ENCODE assay signal across 29 mouse cellular contexts in the genomic region with DNA sequence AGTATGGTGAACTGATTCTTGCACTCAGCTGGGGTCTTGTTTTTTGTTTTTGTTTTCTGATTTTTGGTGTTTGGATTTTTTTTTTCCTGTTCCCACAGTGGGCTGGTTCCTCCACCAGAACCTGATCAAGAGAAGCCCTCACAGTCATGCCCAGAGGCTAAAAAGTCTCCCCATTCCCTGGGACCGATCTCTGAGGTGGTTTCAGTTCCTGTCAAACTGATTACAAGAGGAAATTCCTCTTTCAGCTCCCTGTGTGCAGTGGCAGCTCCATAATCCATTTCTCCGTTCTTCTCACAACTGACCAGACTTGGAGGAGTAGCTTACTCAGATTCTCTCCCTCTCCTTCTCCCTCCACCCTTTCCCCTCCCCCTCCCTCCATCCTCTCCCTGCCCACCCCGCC. TPM values are rescaled to one million over a fixed set of nuclear protein-coding genes. Genes with fewer than 3 reads are reported as not detected.
"Had no signal": no experiment of that assay in that cellular context is flagged by ENCODE, and none has a peak within 500 bp of the region (broad histone marks: within the 10 kb centered on the region; RNA-seq: fewer than 3 reads in every experiment).

No protein-coding gene starts in this region.

- H3K27me3 ChIP-seq: heart, embryonic 12.5 days; hindbrain, embryonic 12.5 days; intestine, embryonic 15.5 days; limb, embryonic 12.5 days; liver, embryonic 13.5 days had no signal

- DNase-seq: gastrocnemius, postnatal 14 days; gastrocnemius, postnatal 36 days; heart, adult 18-20 months; heart, postnatal 10 days; heart, postnatal 4 days; kidney, adult 18-20 months; kidney, adult 8-10 months; kidney, postnatal 10 days; kidney, postnatal 25 days; layer of hippocampus, adult 9-11 months; layer of hippocampus, postnatal 36 days; liver; liver, embryonic 13.5 days had no signal

- H3K36me3 ChIP-seq: heart, embryonic 10.5 days; heart, embryonic 12.5 days; hindbrain, embryonic 10.5 days; hindbrain, embryonic 12.5 days; intestine, embryonic 15.5 days; limb, embryonic 10.5 days; limb, embryonic 12.5 days; liver, embryonic 13.5 days had no signal

- H3K9me3 ChIP-seq: heart, embryonic 10.5 days; heart, embryonic 12.5 days; hindbrain, embryonic 10.5 days; hindbrain, embryonic 12.5 days; intestine, embryonic 15.5 days; limb, embryonic 10.5 days; limb, embryonic 12.5 days; liver, embryonic 13.5 days had no signal

- H3K4me1 ChIP-seq: heart, embryonic 12.5 days; hindbrain, embryonic 12.5 days; intestine, embryonic 15.5 days; limb, embryonic 10.5 days; limb, embryonic 12.5 days; liver, embryonic 13.5 days had no signal

- H3K9ac ChIP-seq: heart, embryonic 12.5 days; hindbrain, embryonic 12.5 days; hindbrain, embryonic 14.5 days; intestine, embryonic 15.5 days; limb, embryonic 12.5 days; liver, embryonic 13.5 days had no signal

- H3K27ac ChIP-seq: heart, embryonic 10.5 days; hindbrain, embryonic 10.5 days; hindbrain, embryonic 12.5 days; hindbrain, embryonic 14.5 days; intestine, embryonic 15.5 days; limb, embryonic 10.5 days; limb, embryonic 12.5 days; liver, embryonic 13.5 days had no signal

- H3K4me3 ChIP-seq: heart, embryonic 10.5 days; heart, embryonic 12.5 days; hindbrain, embryonic 10.5 days; hindbrain, embryonic 12.5 days; intestine, embryonic 15.5 days; limb, embryonic 10.5 days; limb, embryonic 12.5 days; liver, embryonic 13.5 days had no signal

- ATAC-seq: hindbrain, embryonic 16.5 days; inflammation-experienced regulatory T-cells, adult 6 months; intestine, embryonic 15.5 days; intestine, postnatal 0 days had no signal

- H3K4me2 ChIP-seq: heart, embryonic 12.5 days; hindbrain, embryonic 12.5 days; hindbrain, embryonic 14.5 days; intestine, embryonic 15.5 days; limb, embryonic 12.5 days; liver, embryonic 11.5 days; liver, embryonic 13.5 days had no signal

RNA-seq across cellular contexts. Expression of gene Gpr162, which starts 10.6 kb away (rescaled TPM):
- total RNA-seq: gastrocnemius, adult 8-10 months had no signal

RNA-seq across cellular contexts. Expression of gene Cd4, which starts 13.7 kb away (rescaled TPM):
- polyA plus RNA-seq: heart, embryonic 12.5 days; hindbrain, embryonic 10.5 days; kidney, embryonic 14.5 days; limb, embryonic 10.5 days; liver, embryonic 11.5 days; liver, embryonic 13.5 days had no signal

RNA-seq across cellular contexts. Expression of gene Gnb3, which starts 34.3 kb away (rescaled TPM):
- total RNA-seq: layer of hippocampus, adult 18-20 months; left cerebral cortex, postnatal 14 days had no signal
